Mouse (Mus musculus) liver, embryonic 13.5 days (tissue): Measurements from ENCODE around the gene Cdpf1. TPM values are rescaled to one million over a fixed set of nuclear protein-coding genes. Genes with fewer than 3 reads are reported as not detected.

Experiments
- ATAC-seq: fragments of 200-750 bp; cut with Nextera tagmentation; 2 replicates; pipeline ENCODE4 v1.8.0; 2017; ENCODE audit warnings: low read depth, mild to moderate bottlenecking, moderate number of reproducible peaks, moderate library complexity
- DNase-seq: peaks from one replicate; pipeline ENCODE4 v3.0.0; 2022
- H3K27ac ChIP-seq: fragments of 300-500 bp; sonication (generic); 2 replicates; pipeline ENCODE4 v1.5.1; 2015; ENCODE audit warnings: moderate library complexity, mild to moderate bottlenecking, inconsistent platforms
- H3K27me3 ChIP-seq: fragments of 300-500 bp; sonication (generic); 2 replicates; pipeline ENCODE4 v1.6.1; 2015; ENCODE audit warnings: mild to moderate bottlenecking, inconsistent platforms
- H3K36me3 ChIP-seq: fragments of 300-500 bp; sonication (generic); 2 replicates; pipeline ENCODE4 v1.6.1; 2015; ENCODE audit warnings: mild to moderate bottlenecking, inconsistent platforms
- H3K4me1 ChIP-seq: fragments of 300-500 bp; sonication (generic); replicated peaks from 2 replicates; pipeline ENCODE4 v1.6.1; 2015; ENCODE audit warnings: inconsistent platforms
- H3K4me2 ChIP-seq: fragments of 300-500 bp; sonication (generic); 2 replicates; pipeline ENCODE4 v1.6.1; 2015; ENCODE audit warnings: inconsistent platforms, mild to moderate bottlenecking, moderate library complexity
- H3K4me3 ChIP-seq: fragments of 300-500 bp; sonication (generic); replicated peaks from 2 replicates; pipeline ENCODE4 v1.5.1; 2015; ENCODE audit warnings: mild to moderate bottlenecking, inconsistent platforms
- H3K9ac ChIP-seq: fragments of 300-500 bp; sonication (generic); 2 replicates; pipeline ENCODE4 v1.6.1; 2015; ENCODE audit warnings: mild to moderate bottlenecking, inconsistent platforms
- H3K9me3 ChIP-seq: fragments of 300-500 bp; sonication (generic); replicated peaks from 2 replicates; pipeline ENCODE4 v1.6.1; 2016; ENCODE audit warnings: inconsistent platforms
- WGBS: fragments of 180-500 bp; shearing (Covaris S2); methylation state at CpG from one replicate; pipeline ENCODE4 v1.1.7; 2015; ENCODE audit not compliant: insufficient replicate concordance; 5-methylcytosine and 5-hydroxymethylcytosine counted together
- polyA plus RNA-seq: library from polyadenylated mRNA; unstranded; fragments of >200 nt; fragmentation: Nextera tagmentation; extraction: Ambion mirVana; gene quantifications from 2 replicates; pipeline ENCODE4 v1.2.1, GENCODE M21; 2015

Cdpf1 gene
- 25.9 and 27.7 TPM in 2 replicates for polyA plus RNA-seq

GRCm38 (mm10) chr15:85811535-85812277, at the start of gene Cdpf1:
Cdpf1 (minus strand) TSS chr15:85811697.
- ATAC-seq = peak; percentile 90
- peak within 1 kb of the TSS; percentile 86 for H3K27ac ChIP-seq
- 3% methylated on average over 34 of the region's 36 CpGs for WGBS

DNA sequence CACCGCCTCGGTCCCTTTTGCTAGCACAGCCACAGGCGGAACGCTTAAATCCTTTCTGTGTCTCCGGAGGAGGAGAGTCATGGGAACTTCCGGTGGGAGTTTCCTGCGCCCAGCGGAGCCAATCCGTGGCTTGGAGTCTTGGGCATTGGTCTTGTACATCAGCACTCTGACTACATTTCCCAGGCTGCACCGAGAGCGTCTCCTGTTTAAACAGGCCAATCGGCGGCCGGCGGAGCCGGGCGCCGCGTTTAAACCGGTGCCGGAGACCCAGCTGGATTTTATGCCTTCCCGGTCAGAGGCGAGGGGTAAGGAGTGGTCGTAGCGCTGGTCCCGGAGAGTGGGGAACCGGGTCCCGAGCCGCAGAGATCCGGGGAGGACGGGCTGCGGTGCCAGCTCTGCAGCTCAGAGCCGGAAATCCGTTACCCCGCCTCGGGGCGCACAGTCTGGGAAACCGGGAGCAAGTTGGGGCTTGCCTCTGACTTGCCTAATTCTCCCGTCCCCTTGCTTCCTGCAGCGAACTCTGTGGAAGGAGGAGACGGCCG, 48.1 kb upstream of the Cdpf1 start, which contains the start of gene Gtse1:
Gtse1 (plus strand) TSS at position 256 of the 542 bp plus-strand sequence.
- Histone ChIP-seq H3K4me2 (peak within 1 kb of the TSS; percentile 77), H3K27me3 (no peaks in the 10 kb centered on the region), H3K27ac (peak within 1 kb of the TSS; percentile 80), H3K9ac (peak within 1 kb of the TSS; percentile 88), H3K4me1 (peaks cover 27% of the 10 kb centered on the region), H3K4me3 (peak within 1 kb of the TSS; percentile 94), H3K36me3 (peaks cover 36% of the 10 kb centered on the region), H3K9me3 (no peaks in the 10 kb centered on the region)
- peak; percentile 89 for DNase-seq
- under 1% methylated on average over 42 of the region's 42 CpGs for WGBS
- peak; percentile 98 for ATAC-seq

More at GRCm38 (mm10) chr15:85811535-85812277, at the start of gene Cdpf1:
- peak within 1 kb of the TSS; percentile 74 for H3K4me2 ChIP-seq
- peak within 1 kb of the TSS; percentile 79 for H3K4me3 ChIP-seq
- H3K27me3 ChIP-seq = no peaks in the 10 kb centered on the region
- peak within 1 kb of the TSS; percentile 85 for H3K9ac ChIP-seq
- DNase-seq = peak; percentile 98
- H3K9me3 ChIP-seq = peaks cover 3% of the 10 kb centered on the region; the same call in 1 of the 2 replicates
- H3K4me1 ChIP-seq = peaks cover 45% of the 10 kb centered on the region
- H3K36me3 ChIP-seq = no peaks in the 10 kb centered on the region

DNA sequence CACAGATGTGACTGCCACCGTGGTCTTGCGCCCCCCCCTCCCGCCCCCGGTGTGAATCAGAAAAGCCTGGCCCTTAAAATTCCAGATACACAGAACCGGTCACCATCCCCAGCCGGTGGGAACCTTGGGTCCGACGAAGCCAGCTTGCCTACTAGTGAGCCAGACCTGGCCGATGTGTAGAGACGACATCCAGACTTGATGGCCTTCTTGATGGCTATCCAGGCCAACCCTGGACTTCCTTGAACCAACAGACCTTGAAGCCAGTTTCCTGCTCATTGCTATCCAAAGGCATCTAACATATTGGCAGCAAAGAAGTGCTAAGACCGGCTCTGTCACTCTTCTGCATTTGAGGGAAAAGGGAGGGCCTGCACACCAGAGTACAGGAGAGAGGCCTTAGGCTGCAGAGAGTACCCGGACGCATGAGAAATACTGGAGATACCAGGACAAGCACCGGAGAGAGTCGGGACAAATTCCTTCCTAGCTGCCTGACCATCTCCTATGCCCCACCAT, 47.5 kb upstream of the Cdpf1 start:
- H3K27ac ChIP-seq = no peak overlapping the region; the same call in 1 of the 2 replicates
- peaks cover 31% of the 10 kb centered on the region for H3K36me3 ChIP-seq
- no peaks in the 10 kb centered on the region for H3K9me3 ChIP-seq
- no peaks in the 10 kb centered on the region for H3K27me3 ChIP-seq
- peaks cover 27% of the 10 kb centered on the region for H3K4me1 ChIP-seq
- WGBS = 16% methylated on average over 15 of the region's 15 CpGs
- H3K4me3 ChIP-seq = peak overlapping the region; percentile 94
- DNase-seq (no peak), ATAC-seq (no peak; the same call in 1 of the 2 replicates)
- peak overlapping the region; percentile 77 for H3K4me2 ChIP-seq
- H3K9ac ChIP-seq = peak overlapping the region; percentile 79

DNA sequence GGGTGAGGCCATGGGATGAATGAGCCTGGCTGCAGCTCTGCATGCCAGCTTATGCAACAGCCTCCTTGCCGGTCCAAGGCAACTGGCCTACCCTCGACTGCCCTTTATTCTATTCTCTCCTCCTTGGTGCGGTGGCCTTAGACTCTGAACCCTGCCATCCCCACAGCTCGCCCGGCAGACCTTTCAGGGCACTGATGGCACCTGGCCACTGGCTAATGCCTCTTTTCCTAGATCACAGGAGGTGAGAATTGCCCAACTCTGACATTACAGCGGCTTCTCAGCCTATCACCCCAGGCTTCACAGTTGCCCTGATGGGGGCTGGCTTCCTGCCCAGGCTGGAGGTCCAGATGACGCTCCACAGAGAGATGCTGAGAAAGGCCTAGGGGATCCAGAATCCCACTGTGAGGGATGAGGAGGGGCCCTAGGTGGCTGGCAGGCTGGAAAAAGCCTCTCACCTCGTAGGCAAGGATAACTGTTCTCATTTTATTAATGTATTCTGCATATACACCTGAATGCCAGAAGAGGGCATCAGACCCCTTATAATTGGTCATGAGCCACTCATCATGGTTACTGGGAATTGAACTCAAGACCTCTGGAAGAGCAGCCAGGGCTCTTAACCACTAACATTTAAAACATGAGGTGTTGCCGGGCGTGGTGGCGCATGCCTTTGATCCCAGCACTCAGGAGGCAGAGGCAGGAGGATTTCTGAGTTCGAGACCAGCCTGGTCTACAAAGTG, 40.3 kb upstream of the Cdpf1 start:
- DNase-seq (no peak), ATAC-seq (no peak)
- H3K9me3 ChIP-seq = no peaks in the 10 kb centered on the region
- peaks cover 3% of the 10 kb centered on the region; the same call in 1 of the 2 replicates for H3K36me3 ChIP-seq
- WGBS = 64% methylated on average over 12 of the region's 12 CpGs
- H3K27me3 ChIP-seq = no peaks in the 10 kb centered on the region
- no peak overlapping the region for H3K4me2 ChIP-seq
- no peaks in the 10 kb centered on the region; the same call in 1 of the 2 replicates for H3K4me1 ChIP-seq
- no peak overlapping the region for H3K9ac ChIP-seq
- no peak overlapping the region for H3K4me3 ChIP-seq
- H3K27ac ChIP-seq = no peak overlapping the region

GRCm38 (mm10) chr15:85845071-85845470, 33.6 kb upstream of the Cdpf1 start:
- Histone ChIP-seq H3K36me3 (peaks cover 4% of the 10 kb centered on the region; the same call in 1 of the 2 replicates), H3K27ac (no peak overlapping the region), H3K4me2 (no peak overlapping the region), H3K9ac (no peak overlapping the region), H3K9me3 (no peaks in the 10 kb centered on the region), H3K27me3 (no peaks in the 10 kb centered on the region), H3K4me1 (peaks cover 20% of the 10 kb centered on the region), H3K4me3 (no peak overlapping the region)
- ATAC-seq (no peak), DNase-seq (no peak)

DNA sequence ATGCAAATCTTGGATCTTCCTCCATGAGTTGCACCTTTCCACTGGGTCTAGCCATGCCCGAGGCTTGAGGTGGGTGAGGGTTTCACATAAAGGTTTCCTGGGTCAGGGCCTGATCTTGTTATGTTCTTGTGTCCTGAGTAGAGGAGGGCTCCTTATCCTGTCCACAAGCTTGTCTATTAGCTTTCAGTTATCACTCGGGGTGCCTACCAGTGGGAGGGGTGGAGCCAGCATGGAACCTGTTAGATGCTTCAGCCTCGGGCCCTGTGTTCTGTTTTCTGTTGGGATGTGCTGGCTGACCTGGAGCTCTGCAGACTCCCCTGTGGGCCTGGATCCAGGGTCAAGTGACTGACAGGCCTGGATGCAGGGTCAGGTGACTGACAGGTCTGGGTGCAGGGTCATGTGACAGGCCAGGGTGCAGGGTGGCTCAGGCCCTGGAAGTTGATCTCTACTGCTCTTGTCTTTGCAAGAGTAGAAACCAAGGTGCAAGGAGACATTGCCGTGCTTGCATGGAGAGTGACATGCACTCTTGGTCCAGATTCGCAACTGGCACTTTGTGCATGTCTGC, 30.4 kb upstream of the Cdpf1 start:
- H3K27me3 ChIP-seq = no peaks in the 10 kb centered on the region
- no peak overlapping the region for H3K9ac ChIP-seq
- peaks cover 2% of the 10 kb centered on the region; the same call in 1 of the 2 replicates for H3K36me3 ChIP-seq
- 47% methylated on average over 5 of the region's 5 CpGs for WGBS
- DNase-seq = no peak
- no peaks in the 10 kb centered on the region for H3K9me3 ChIP-seq
- 0 out of 2 replicates have a peak overlapping the region, but pooled peaks have one; percentile 13 for H3K27ac ChIP-seq
- H3K4me1 ChIP-seq = peaks cover 20% of the 10 kb centered on the region
- ATAC-seq = peak; percentile 66
- H3K4me3 ChIP-seq = no peak overlapping the region
- H3K4me2 ChIP-seq = no peak overlapping the region

GRCm38 (mm10) chr15:85840983-85841382, 29.5 kb upstream of the Cdpf1 start:
- no peaks in the 10 kb centered on the region for H3K9me3 ChIP-seq
- H3K9ac ChIP-seq = no peak overlapping the region
- H3K36me3 ChIP-seq = peaks cover 3% of the 10 kb centered on the region; the same call in 1 of the 2 replicates
- H3K27ac ChIP-seq = no peak overlapping the region
- DNase-seq = no peak
- H3K4me1 ChIP-seq = peaks cover 20% of the 10 kb centered on the region
- H3K27me3 ChIP-seq = no peaks in the 10 kb centered on the region
- no peak overlapping the region for H3K4me2 ChIP-seq
- 37% methylated on average over 6 of the region's 6 CpGs for WGBS
- H3K4me3 ChIP-seq = no peak overlapping the region
- ATAC-seq = no peak

- ATAC-seq = no peak
- H3K27ac ChIP-seq = no peak overlapping the region
- H3K9ac ChIP-seq = no peak overlapping the region
- H3K4me3 ChIP-seq = no peak overlapping the region
- H3K36me3 ChIP-seq = peaks cover 9% of the 10 kb centered on the region; the same call in 1 of the 2 replicates
- WGBS = 62% methylated on average over 5 of the region's 5 CpGs
- H3K27me3 ChIP-seq = no peaks in the 10 kb centered on the region
- no peak for DNase-seq
- H3K4me1 ChIP-seq = peaks cover 29% of the 10 kb centered on the region
- H3K4me2 ChIP-seq = no peak overlapping the region
- H3K9me3 ChIP-seq = no peaks in the 10 kb centered on the region
Measured at GRCm38 (mm10) chr15:85836887-85837286, 25.4 kb upstream of the Cdpf1 start.

GRCm38 (mm10) chr15:85835335-85835734, 23.8 kb upstream of the Cdpf1 start:
- H3K36me3 ChIP-seq = peaks cover 9% of the 10 kb centered on the region; the same call in 1 of the 2 replicates
- no peak overlapping the region for H3K4me2 ChIP-seq
- WGBS = 47% methylated on average over 3 of the region's 3 CpGs
- H3K4me3 ChIP-seq = no peak overlapping the region
- no peaks in the 10 kb centered on the region for H3K9me3 ChIP-seq
- H3K27me3 ChIP-seq = no peaks in the 10 kb centered on the region
- no peak overlapping the region for H3K27ac ChIP-seq
- no peak overlapping the region for H3K9ac ChIP-seq
- ATAC-seq = no peak
- DNase-seq = no peak
- H3K4me1 ChIP-seq = peaks cover 24% of the 10 kb centered on the region

DNA sequence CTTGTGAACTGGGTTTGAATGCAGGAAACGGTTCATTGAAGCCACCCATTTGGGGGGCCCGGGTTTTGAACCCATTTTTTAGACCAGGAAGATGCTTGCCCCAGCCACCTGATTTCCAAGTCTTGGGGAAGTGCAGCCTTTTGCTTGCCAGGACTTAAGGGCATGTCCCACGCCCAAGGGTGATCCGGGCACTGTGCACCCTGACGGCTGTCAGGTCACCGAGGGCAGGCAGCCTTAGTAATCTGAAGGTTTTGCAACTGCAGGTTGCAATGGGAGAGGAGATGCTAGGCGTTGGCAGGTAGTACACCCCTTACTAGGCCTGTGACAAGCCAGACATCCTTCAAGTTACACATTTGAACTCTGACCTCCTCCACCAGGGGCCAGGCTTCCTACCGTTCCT, 21.1 kb upstream of the Cdpf1 start:
- peaks cover 9% of the 10 kb centered on the region; the same call in 1 of the 2 replicates for H3K36me3 ChIP-seq
- DNase-seq (no peak), ATAC-seq (no peak)
- peak overlapping the region; percentile 74 for H3K9ac ChIP-seq
- peaks cover 36% of the 10 kb centered on the region for H3K4me1 ChIP-seq
- H3K4me2 ChIP-seq = peak overlapping the region; percentile 76
- H3K27me3 ChIP-seq = no peaks in the 10 kb centered on the region
- no peaks in the 10 kb centered on the region for H3K9me3 ChIP-seq
- H3K4me3 ChIP-seq = peak overlapping the region; percentile 67
- H3K27ac ChIP-seq = peak overlapping the region; percentile 72
- WGBS = 38% methylated on average over 8 of the region's 8 CpGs
